Comparison of ENCODE assay signal across 14 mouse cellular contexts in the genomic region with DNA sequence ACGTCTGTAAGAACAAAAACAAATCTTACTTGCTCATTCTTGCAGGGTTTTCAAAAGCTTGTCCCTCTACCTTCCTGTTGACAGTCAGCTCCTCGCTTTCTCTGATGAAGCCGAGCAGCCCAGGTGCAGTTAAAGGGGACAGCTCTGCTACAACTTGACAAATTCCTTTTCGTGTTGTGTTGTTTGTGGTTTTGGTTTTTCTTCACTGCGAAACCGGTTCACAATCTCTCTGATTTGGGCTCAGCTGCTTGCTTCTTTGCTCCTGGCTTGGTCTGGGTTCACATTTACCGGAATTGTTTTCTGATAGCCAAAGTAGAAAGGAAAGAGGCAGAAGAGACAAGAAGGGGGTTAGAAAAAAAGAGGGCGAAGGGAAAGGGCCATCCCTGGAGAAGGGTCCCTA. TPM values are rescaled to one million over a fixed set of nuclear protein-coding genes. Genes with fewer than 3 reads are reported as not detected.
A peak's percentile ranks its signal among the peaks of the same experiment; 100 is the strongest.
DNase-seq lines count a peak whose midpoint lies in the region; ATAC-seq lines count a peak whose summit lies in the region.
"Had no signal": no experiment of that assay in that cellular context is flagged by ENCODE, and none has a peak within 500 bp of the region (broad histone marks: within the 10 kb centered on the region; RNA-seq: fewer than 3 reads in every experiment).

No protein-coding gene starts in this region.

- no peak overlapping the region for H3K27ac ChIP-seq in heart, embryonic 13.5 days (replicated peaks)
- H3K27ac ChIP-seq in forebrain, embryonic 12.5 days = no peak overlapping the region
- peak overlapping the region; percentile 48 for H3K27ac ChIP-seq in hindbrain, embryonic 15.5 days (replicated peaks)
- H3K27ac ChIP-seq in neural tube, embryonic 12.5 days = 0 out of 2 replicates have a peak overlapping the region, but pooled peaks have one; percentile 7
- H3K27ac ChIP-seq: limb, embryonic 12.5 days had no signal

- H3K27me3 ChIP-seq in heart, embryonic 13.5 days (replicated peaks) = peaks cover 95% of the 10 kb centered on the region
- peaks cover 77% of the 10 kb centered on the region for H3K27me3 ChIP-seq in forebrain, embryonic 12.5 days
- peaks cover 77% of the 10 kb centered on the region for H3K27me3 ChIP-seq in hindbrain, embryonic 15.5 days
- H3K27me3 ChIP-seq in neural tube, embryonic 12.5 days (replicated peaks) = peaks cover 85% of the 10 kb centered on the region

- H3K4me2 ChIP-seq in heart, embryonic 13.5 days = peak overlapping the region; percentile 84
- H3K4me2 ChIP-seq in forebrain, embryonic 12.5 days = no peak overlapping the region
- H3K4me2 ChIP-seq in hindbrain, embryonic 15.5 days = peak overlapping the region; percentile 92
- peak overlapping the region; percentile 80 for H3K4me2 ChIP-seq in neural tube, embryonic 12.5 days (replicated peaks)

- no peak for DNase-seq in heart, postnatal 25 days (ENCODE audit: low spot score)
- no peak for DNase-seq in Muller cell, postnatal 12 days (ENCODE audit: inconsistent ontology term)
- DNase-seq in adrenal gland, postnatal 25 days = no peak
- DNase-seq: cerebellum, adult 9-11 months; kidney, adult 11 months had no signal

- ATAC-seq in heart, embryonic 13.5 days (ENCODE audit: extremely low read depth, insufficient number of reproducible peaks, low FRiP score, low TSS enrichment) = no peak
- ATAC-seq in forebrain, embryonic 12.5 days (ENCODE audit: low FRiP score) = no peak
- ATAC-seq in hindbrain, embryonic 15.5 days (ENCODE audit: low FRiP score, low read depth) = no peak
- ATAC-seq in neural tube, embryonic 12.5 days (ENCODE audit: low FRiP score, low read depth) = no peak
- ATAC-seq: CD4-positive, CD25-positive, alpha-beta regulatory T cell, adult 4 months had no signal

- H3K4me3 ChIP-seq in heart, embryonic 13.5 days = peak overlapping the region; percentile 54
- 0 out of 2 replicates have a peak overlapping the region, but pooled peaks have one; percentile 7 for H3K4me3 ChIP-seq in forebrain, embryonic 12.5 days (replicated peaks)
- H3K4me3 ChIP-seq in hindbrain, embryonic 15.5 days = peak overlapping the region; percentile 46
- H3K4me3 ChIP-seq in neural tube, embryonic 12.5 days = peak overlapping the region; percentile 46

- whole genome bisulfite sequencing in heart, embryonic 13.5 days = 4% methylated on average over 8 of the region's 8 CpGs
- 3% methylated on average over 8 of the region's 8 CpGs for WGBS in forebrain, embryonic 12.5 days
- 2% methylated on average over 8 of the region's 8 CpGs for WGBS in hindbrain, embryonic 15.5 days
- 2% methylated on average over 8 of the region's 8 CpGs for WGBS in neural tube, embryonic 12.5 days

- no peak overlapping the region for H3K9ac ChIP-seq in heart, embryonic 13.5 days
- no peak overlapping the region for H3K9ac ChIP-seq in forebrain, embryonic 12.5 days
- no peak overlapping the region for H3K9ac ChIP-seq in hindbrain, embryonic 15.5 days
- H3K9ac ChIP-seq in neural tube, embryonic 12.5 days = peak overlapping the region; percentile 55
- H3K9ac ChIP-seq: limb, embryonic 12.5 days had no signal

- intact Hi-C loops in heart, postnatal 25 days (cut with DNase I) = no loop called here

- H3K36me3 ChIP-seq in heart, embryonic 13.5 days = no peaks in the 10 kb centered on the region
- no peaks in the 10 kb centered on the region for H3K36me3 ChIP-seq in forebrain, embryonic 12.5 days (replicated peaks)
- no peaks in the 10 kb centered on the region for H3K36me3 ChIP-seq in hindbrain, embryonic 15.5 days
- H3K36me3 ChIP-seq in neural tube, embryonic 12.5 days = no peaks in the 10 kb centered on the region
- H3K36me3 ChIP-seq: limb, embryonic 12.5 days had no signal

- peaks cover 35% of the 10 kb centered on the region for H3K4me1 ChIP-seq in heart, embryonic 13.5 days
- H3K4me1 ChIP-seq in forebrain, embryonic 12.5 days = peaks cover 34% of the 10 kb centered on the region
- H3K4me1 ChIP-seq in hindbrain, embryonic 15.5 days (replicated peaks) = peaks cover 42% of the 10 kb centered on the region
- H3K4me1 ChIP-seq in neural tube, embryonic 12.5 days = peaks cover 38% of the 10 kb centered on the region

- no peaks in the 10 kb centered on the region for H3K9me3 ChIP-seq in heart, embryonic 13.5 days
- no peaks in the 10 kb centered on the region for H3K9me3 ChIP-seq in forebrain, embryonic 12.5 days
- no peaks in the 10 kb centered on the region for H3K9me3 ChIP-seq in hindbrain, embryonic 15.5 days
- no peaks in the 10 kb centered on the region for H3K9me3 ChIP-seq in neural tube, embryonic 12.5 days
- H3K9me3 ChIP-seq: limb, embryonic 12.5 days had no signal

RNA-seq across cellular contexts. Expression of a gene that starts 2.1 kb away (rescaled TPM):
- not detected in 2 replicates for polyA plus RNA-seq in heart, embryonic 13.5 days (2015; fragmentation: Nextera tagmentation; extraction: Ambion mirVana)
- total RNA-seq in heart, postnatal 25 days (2021) = not detected
- polyA plus RNA-seq in forebrain, embryonic 12.5 days (2016; fragmentation: Nextera tagmentation; extraction: Ambion mirVana) = not detected in 2 replicates
- polyA plus RNA-seq in hindbrain, embryonic 15.5 days (2015; fragmentation: Nextera tagmentation; extraction: Ambion mirVana) = 4.8 and 6.8 TPM in 2 replicates
- polyA plus RNA-seq in neural tube, embryonic 12.5 days (2016; fragmentation: Nextera tagmentation; extraction: Ambion mirVana) = 4.7 and 5.0 TPM in 2 replicates
- not detected in 2 replicates for total RNA-seq in adrenal gland, postnatal 25 days (2021)
- total RNA-seq: granulocyte monocyte progenitor cell, adult 5-6 weeks; layer of hippocampus, adult 8-10 months had no signal
- polyA plus RNA-seq: CD4-positive, CD25-positive, alpha-beta regulatory T cell, adult 4 months; limb, embryonic 12.5 days; lung, embryonic 16.5 days had no signal

Comparison
In these comparisons a context has a peak if more than half of its experiments do, and no peak if none do; other contexts are left out.
1. H3K27ac ChIP-seq: peak in hindbrain, embryonic 15.5 days (single experiment) and neural tube, embryonic 12.5 days (single experiment); none in heart, embryonic 13.5 days (single experiment) and forebrain, embryonic 12.5 days (single experiment).
2. Peak in every context shown above with its lines, with median percentiles within 50 percentile points of each other: H3K4me3 ChIP-seq.